Mouse (Mus musculus) forebrain, embryonic 11.5 days (tissue): ENCODE results near the gene Upf3a. TPM values are rescaled to one million over a fixed set of nuclear protein-coding genes. Genes with fewer than 3 reads are reported as not detected.
"Not testable (repeated sequence)": the region's sequence is repeated elsewhere in the genome, so short reads cannot be mapped to it uniquely, and the experiment has no call there.

Source experiments
- ATAC-seq: fragments of 200-750 bp; cut with Nextera tagmentation; replicated peaks from 2 replicates; pipeline ENCODE4 v1.8.0; 2017; ENCODE audit warnings: moderate TSS enrichment; ENCODE audit not compliant: low FRiP score
- DNase-seq: peaks from one replicate; pipeline ENCODE4 v3.0.0-alpha.2; 2017; ENCODE audit warnings: low spot score
- H3K27ac ChIP-seq: fragments of 300-500 bp; sonication (generic); 2 replicates; pipeline ENCODE4 v1.5.1; 2014; ENCODE audit warnings: low read depth, low read length
- H3K27me3 ChIP-seq: fragments of 300-500 bp; sonication (generic); 2 replicates; pipeline ENCODE4 v1.6.1; 2014; ENCODE audit warnings: mild to moderate bottlenecking, low read length, mixed read lengths; ENCODE audit not compliant: control insufficient read depth, insufficient read depth
- H3K36me3 ChIP-seq: fragments of 300-500 bp; sonication (generic); 2 replicates; pipeline ENCODE4 v1.6.1; 2014; ENCODE audit warnings: mild to moderate bottlenecking, low read length, moderate library complexity, mixed read lengths; ENCODE audit not compliant: control insufficient read depth, insufficient read depth
- H3K4me1 ChIP-seq: fragments of 300-500 bp; sonication (generic); replicated peaks from 2 replicates; pipeline ENCODE4 v1.6.1; 2014; ENCODE audit warnings: low read length, mixed read lengths; ENCODE audit not compliant: control insufficient read depth, insufficient read depth
- H3K4me2 ChIP-seq: fragments of 300-500 bp; sonication (generic); 2 replicates; pipeline ENCODE4 v1.6.1; 2014; ENCODE audit warnings: low read depth, mild to moderate bottlenecking, low read length, moderate library complexity, mixed read lengths; ENCODE audit not compliant: severe bottlenecking
- H3K4me3 ChIP-seq: fragments of 300-500 bp; sonication (generic); 2 replicates; pipeline ENCODE4 v1.5.1; 2014; ENCODE audit warnings: low read depth, low read length
- H3K9ac ChIP-seq: fragments of 300-500 bp; sonication (generic); 2 replicates; pipeline ENCODE4 v1.6.1; 2014; ENCODE audit warnings: low read length
- H3K9me3 ChIP-seq: fragments of 300-500 bp; sonication (generic); 2 replicates; pipeline ENCODE4 v1.6.1; 2016; ENCODE audit warnings: low read length, mixed read lengths; ENCODE audit not compliant: control insufficient read depth
- WGBS: fragments of 180-500 bp; shearing (Covaris S2); extraction: QIAGEN DNeasy Blood & Tissue Kit; methylation state at CpG from one replicate; pipeline ENCODE4 v1.1.7; 2014; 5-methylcytosine and 5-hydroxymethylcytosine counted together
- polyA plus RNA-seq: library from polyadenylated mRNA; unstranded; fragments of >200 nt; fragmentation: Nextera tagmentation; extraction: Ambion mirVana; gene quantifications from 2 replicates; pipeline ENCODE4 v1.2.1, GENCODE M21; 2014

The Upf3a gene
- polyA plus RNA-seq, result 42.9 and 45.4 TPM in 2 replicates

DNA sequence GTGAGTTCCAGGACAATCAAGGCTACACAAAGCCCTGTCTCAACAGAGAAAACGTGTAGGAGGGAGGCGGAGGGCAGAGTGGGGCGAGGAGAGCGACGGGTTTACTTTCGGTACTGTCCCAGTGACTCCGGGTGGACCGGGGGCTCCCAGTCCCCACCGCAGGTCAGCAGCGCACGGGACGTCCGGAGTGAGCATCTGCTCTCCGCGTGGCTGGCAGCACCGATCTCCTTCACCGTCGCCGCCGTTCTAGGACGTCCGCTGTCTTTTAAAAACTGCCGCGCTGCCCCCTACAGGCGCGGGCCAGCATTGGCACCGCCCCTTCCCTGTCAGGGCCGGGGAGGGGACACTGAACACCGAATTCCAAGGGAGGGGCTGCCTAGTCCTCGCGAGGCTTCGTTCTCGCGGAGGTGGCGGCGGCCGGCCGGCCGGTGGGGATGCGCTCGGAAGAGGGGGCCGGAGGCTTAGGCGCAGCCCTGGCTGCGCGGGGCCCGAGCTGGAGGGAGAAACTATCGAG is at the start of gene Upf3a:
Upf3a (plus strand) TSS at position 366 of the 514 bp plus-strand sequence.
- Histone ChIP-seq H3K36me3 (peaks cover 10% of the 10 kb centered on the region; the same call in 1 of the 2 replicates), H3K4me1 (peaks cover 2% of the 10 kb centered on the region; the same call in 1 of the 2 replicates), H3K4me3 (peak within 1 kb of the TSS; percentile 68), H3K9me3 (no peaks in the 10 kb centered on the region), H3K27me3 (no peaks in the 10 kb centered on the region), H3K27ac (peak within 1 kb of the TSS; percentile 97), H3K4me2 (peak within 1 kb of the TSS; percentile 74), H3K9ac (peak within 1 kb of the TSS; percentile 98)
- DNase-seq (peak; percentile 97), ATAC-seq (peak; percentile 92)
- under 1% methylated on average over 41 of the region's 47 CpGs for WGBS

DNA sequence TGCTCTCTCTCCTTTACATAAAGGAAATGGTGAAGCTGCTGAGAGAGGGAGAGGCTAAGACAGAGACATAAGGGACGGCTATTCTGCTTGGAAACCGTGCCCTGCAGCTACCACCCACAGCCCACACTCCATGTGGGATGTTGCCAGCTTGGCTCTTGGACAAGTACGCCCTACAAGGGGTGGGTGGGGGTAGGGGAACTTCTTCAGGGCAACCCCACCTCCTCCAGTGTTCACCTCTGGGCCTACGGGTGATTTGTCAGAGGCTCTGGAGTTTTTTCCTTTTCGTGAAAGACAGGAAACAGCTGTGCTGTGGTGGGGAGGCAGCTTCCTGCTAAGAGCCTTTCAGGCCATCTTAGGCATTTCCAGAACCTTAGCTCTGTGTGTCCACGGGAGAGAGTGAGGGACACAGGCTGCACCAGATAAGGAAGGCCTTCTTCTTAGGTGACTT is 45.1 kb upstream of the Upf3a start:
- Histone ChIP-seq H3K9me3 (no peaks in the 10 kb centered on the region), H3K27me3 (no peaks in the 10 kb centered on the region), H3K27ac (no peak overlapping the region), H3K4me2 (no peak overlapping the region), H3K4me1 (no peaks in the 10 kb centered on the region), H3K36me3 (no peaks in the 10 kb centered on the region), H3K4me3 (no peak overlapping the region), H3K9ac (no peak overlapping the region)
- ATAC-seq, result no peak
- WGBS, result 57% methylated on average over 6 of the region's 6 CpGs
- no peak for DNase-seq

DNA sequence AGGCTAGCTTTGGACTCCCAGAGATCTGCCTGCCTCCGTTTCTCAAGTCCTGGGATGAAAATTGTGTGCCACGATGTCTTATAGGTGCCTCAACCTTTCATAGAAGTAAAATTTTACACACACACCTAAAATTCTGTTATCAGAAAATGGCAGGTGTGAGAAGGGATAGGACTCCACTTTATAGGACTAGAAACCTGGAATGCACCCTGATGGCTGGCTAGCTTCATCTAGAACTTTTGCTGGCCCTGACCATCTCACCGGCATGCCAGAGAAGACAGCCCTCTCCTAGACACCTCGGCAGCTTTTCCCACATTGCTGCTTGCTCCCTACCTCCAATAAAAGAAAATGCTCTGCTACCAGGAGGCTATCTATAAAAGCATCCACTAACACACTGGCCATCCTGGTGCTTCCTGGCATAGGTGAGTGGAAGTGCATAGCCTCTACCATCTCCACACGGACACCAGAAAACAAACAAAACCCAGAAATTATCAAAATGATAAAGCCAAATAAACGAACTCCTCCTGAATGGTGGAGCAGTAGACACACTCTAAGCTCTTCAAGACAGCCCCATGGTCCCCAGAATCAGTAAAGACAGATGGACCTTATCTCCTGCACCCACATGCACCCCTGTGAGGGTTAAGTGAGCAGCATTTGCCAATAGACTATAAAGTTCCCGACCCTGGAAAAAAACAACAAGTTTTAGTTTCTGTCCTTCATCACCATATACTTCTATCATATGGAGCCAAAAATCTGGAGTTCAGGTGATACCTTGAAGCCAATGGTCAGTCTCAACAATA is 44.4 kb upstream of the Upf3a start:
- Histone ChIP-seq H3K4me2 (no peak overlapping the region), H3K36me3 (no peaks in the 10 kb centered on the region), H3K9ac (no peak overlapping the region), H3K4me3 (no peak overlapping the region), H3K4me1 (no peaks in the 10 kb centered on the region), H3K9me3 (no peaks in the 10 kb centered on the region), H3K27me3 (no peaks in the 10 kb centered on the region), H3K27ac (no peak overlapping the region)
- DNase-seq (no peak), ATAC-seq (no peak)
- 87% methylated on average over 7 of the region's 7 CpGs for WGBS

DNA sequence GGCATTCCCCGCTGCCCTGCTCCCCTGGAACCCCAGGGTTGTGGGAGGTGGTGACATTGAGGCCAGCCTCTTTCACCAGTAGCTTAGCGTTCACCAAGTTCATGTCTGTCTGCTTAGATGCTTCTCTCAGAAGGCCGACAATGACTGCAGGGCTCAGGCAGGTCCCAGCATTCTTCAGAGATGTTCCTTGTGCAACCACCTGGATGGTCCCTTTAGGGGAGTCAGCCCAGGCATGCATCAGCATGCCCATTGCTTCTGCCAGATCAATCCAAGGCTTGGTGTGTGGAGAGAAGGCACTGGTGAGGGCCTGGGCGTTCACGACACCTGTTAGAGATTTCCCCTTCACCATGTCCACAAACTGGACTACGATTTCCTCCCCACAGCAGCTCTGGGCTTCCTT is 39.2 kb upstream of the Upf3a start:
- H3K4me3 ChIP-seq, H3K9me3 ChIP-seq, H3K36me3 ChIP-seq, H3K9ac ChIP-seq, ATAC-seq, H3K27ac ChIP-seq, H3K27me3 ChIP-seq, H3K4me2 ChIP-seq, H3K4me1 ChIP-seq, DNase-seq: not testable (repeated sequence)
- WGBS, result 86% methylated on average over 5 of the region's 6 CpGs

DNA sequence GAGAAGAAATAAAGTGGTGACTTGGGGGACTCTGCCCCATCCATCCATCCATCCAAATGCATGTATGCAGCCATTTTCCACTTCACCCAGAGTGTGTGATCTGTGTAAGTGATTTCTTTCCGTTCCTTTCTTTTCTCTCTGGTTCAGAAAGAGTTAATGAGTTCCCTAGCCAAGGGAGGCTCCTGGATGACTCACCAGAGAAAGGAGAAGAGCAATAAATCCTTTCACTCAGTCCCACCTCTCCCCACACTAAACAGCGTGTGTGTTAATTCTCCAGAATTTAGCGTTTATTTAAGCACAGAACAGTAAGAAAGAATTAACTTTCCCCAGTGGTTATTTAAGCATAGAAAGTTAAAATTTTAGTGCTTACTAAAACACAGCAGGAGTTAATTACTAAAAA is 37.8 kb upstream of the Upf3a start:
- Histone ChIP-seq H3K27ac (no peak overlapping the region), H3K9me3 (no peaks in the 10 kb centered on the region), H3K4me3 (no peak overlapping the region), H3K4me1 (no peaks in the 10 kb centered on the region), H3K4me2 (no peak overlapping the region), H3K27me3 (no peaks in the 10 kb centered on the region), H3K9ac (no peak overlapping the region), H3K36me3 (no peaks in the 10 kb centered on the region)
- 44% methylated on average over 3 of the region's 3 CpGs for WGBS
- ATAC-seq, result no peak
- no peak for DNase-seq

DNA sequence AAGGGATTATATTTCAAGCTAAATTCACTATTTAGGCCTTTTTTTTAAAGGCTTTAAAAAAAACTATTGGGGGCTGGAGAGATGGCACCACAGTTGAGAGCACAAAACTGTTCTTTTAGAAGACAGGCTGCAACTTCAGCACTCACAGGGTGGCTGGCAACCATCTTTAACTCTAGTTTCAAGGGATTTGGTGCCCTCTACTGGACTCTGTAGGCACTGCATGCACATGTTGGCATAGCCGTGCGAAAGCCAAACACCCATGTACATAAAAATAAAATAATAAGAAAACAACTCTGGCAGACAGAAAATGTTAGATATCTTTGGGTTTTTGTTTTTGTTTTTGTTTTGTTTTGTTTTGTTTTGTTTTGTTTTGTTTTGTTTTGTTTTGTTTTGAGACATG is 31.7 kb upstream of the Upf3a start:
- no peak for ATAC-seq
- Histone ChIP-seq H3K4me1 (no peaks in the 10 kb centered on the region; the same call in 1 of the 2 replicates), H3K9ac (no peak overlapping the region), H3K4me2 (no peak overlapping the region), H3K27me3 (no peaks in the 10 kb centered on the region), H3K36me3 (no peaks in the 10 kb centered on the region), H3K9me3 (no peaks in the 10 kb centered on the region), H3K4me3 (no peak overlapping the region), H3K27ac (no peak overlapping the region)
- WGBS, result 22% methylated on average over 2 of the region's 2 CpGs
- DNase-seq, result peak; percentile 83

DNA sequence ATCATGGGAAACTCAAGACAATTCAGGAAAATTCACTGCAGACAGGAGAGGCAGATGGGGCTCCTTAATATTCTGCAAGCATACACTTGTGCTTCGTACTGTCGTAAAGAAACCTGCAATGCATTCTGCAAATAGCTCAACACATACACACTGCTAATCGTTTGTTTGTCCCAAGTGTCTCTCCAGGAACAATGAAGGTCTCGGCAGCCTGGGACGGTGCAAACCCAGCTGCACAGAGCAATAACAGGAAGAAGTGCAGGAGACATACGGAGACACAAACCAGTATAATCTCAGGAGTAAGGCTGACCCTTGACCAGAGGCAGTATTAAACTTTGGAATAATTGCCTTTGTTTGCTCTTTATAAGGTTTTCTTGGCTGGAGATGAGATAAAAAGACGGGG is 28.9 kb upstream of the Upf3a start:
- no peak for ATAC-seq
- Histone ChIP-seq H3K4me3 (no peak overlapping the region), H3K36me3 (no peaks in the 10 kb centered on the region), H3K4me2 (no peak overlapping the region), H3K9me3 (no peaks in the 10 kb centered on the region), H3K27ac (no peak overlapping the region), H3K4me1 (peaks cover 5% of the 10 kb centered on the region; the same call in 1 of the 2 replicates), H3K9ac (no peak overlapping the region), H3K27me3 (no peaks in the 10 kb centered on the region)
- WGBS, result 71% methylated on average over 7 of the region's 7 CpGs
- no peak for DNase-seq

DNA sequence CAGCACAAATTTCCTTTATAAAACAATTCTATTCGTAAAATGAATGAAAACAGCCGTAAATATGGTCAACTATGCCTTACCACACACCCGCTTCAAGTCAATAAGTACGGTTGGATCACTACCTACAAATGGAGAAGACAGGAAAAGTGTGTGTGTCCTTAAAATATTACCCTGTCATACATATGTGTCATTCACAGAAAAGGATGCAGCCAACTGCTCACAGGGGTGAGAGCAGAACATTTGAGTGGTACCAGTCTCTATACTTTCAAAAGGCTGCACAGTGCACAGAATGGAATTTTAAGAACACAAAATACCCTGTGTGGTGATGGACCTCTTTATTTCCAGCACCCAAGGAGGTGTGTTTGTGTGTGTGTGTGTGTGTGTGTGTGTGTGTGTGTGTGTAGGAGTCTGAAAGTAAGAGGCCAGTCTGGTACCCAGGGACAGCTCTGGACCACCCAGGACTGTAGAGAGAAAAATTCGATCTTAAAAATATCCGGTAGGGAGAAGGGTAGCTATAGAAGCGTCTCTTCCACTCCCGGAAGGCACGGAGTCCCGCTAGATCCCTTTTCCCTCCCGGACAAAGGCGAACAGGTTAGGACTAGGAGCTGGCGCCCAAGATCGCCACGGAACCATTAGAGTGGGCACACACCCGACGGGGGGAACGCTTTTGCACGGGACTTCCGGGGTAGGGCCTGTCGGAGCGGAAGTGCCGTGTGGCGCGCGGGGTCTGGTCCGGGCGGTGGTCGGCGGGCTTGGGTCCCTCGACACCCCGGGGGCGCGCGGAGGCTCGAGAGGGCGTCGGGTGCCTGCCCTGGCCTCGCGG is 28.2 kb upstream of the Upf3a start, which contains the start of gene Cdc16:
Cdc16 (plus strand) TSS at position 695 of the 823 bp plus-strand sequence.
- 9% methylated on average over 40 of the region's 40 CpGs for WGBS
- peak; percentile 96 for DNase-seq
- Histone ChIP-seq H3K36me3 (no peaks in the 10 kb centered on the region; the same call in 1 of the 2 replicates), H3K27ac (peak within 1 kb of the TSS; percentile 46; the same call in 1 of the 2 replicates), H3K4me3 (peak within 1 kb of the TSS; percentile 96), H3K27me3 (no peaks in the 10 kb centered on the region), H3K9me3 (no peaks in the 10 kb centered on the region), H3K4me1 (peaks cover 5% of the 10 kb centered on the region; the same call in 1 of the 2 replicates), H3K4me2 (peak within 1 kb of the TSS; percentile 81), H3K9ac (peak within 1 kb of the TSS; percentile 88)
- peak; percentile 94 for ATAC-seq
